Mouse (Mus musculus): ENCODE results near the gene Dnajb4. TPM values are rescaled to one million over a fixed set of nuclear protein-coding genes. Genes with fewer than 3 reads are reported as not detected.
A peak's percentile ranks its signal among the peaks of the same experiment; 100 is the strongest.

Gene Dnajb4
- total RNA-seq (2015; ENCODE audit: low replicate concordance) (166 and 217 TPM in 2 replicates), total RNA-seq (2017; ENCODE audit: low replicate concordance) (316 and 353 TPM in 2 replicates)

GRCm38 (mm10) chr3:152209967-152210634, at the start of gene Dnajb4, which contains the start of gene Fubp1:
Gene Dnajb4 (minus strand): TSS chr3:152210302.
Gene Fubp1 (plus strand): TSS chr3:152210422.
- peak; percentile 89 for ATAC-seq (replicated peaks; ENCODE audit: low FRiP score, poor library complexity, severe bottlenecking)

DNA sequence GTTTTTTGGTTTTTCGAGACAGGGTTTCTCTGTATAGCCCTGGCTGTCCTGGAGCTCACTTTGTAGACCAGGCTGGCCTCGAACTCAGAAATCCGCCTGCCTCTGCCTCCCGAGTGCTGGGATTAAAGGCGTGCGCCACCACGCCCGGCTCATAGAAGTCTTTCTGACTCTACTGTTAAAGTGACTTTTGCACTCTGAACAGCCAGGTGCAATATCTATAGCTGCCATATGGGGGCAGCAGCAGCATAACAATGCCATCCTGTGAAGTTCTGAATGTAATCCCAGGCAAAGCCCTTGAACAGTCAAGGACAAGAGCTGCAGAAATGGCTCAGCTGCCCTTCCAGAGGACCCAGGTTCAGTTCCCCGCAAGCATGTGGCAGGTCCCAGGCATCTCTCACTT, 49.3 kb upstream of the Dnajb4 start:
- peak; percentile 82 for ATAC-seq (replicated peaks; ENCODE audit: low FRiP score, poor library complexity, severe bottlenecking)

- ATAC-seq (replicated peaks; ENCODE audit: low FRiP score, poor library complexity, severe bottlenecking): no peak
Measured at GRCm38 (mm10) chr3:152257528-152257927, 47.4 kb upstream of the Dnajb4 start.

GRCm38 (mm10) chr3:152250487-152250886, 40.4 kb upstream of the Dnajb4 start:
- no peak for ATAC-seq (replicated peaks; ENCODE audit: low FRiP score, poor library complexity, severe bottlenecking)

DNA sequence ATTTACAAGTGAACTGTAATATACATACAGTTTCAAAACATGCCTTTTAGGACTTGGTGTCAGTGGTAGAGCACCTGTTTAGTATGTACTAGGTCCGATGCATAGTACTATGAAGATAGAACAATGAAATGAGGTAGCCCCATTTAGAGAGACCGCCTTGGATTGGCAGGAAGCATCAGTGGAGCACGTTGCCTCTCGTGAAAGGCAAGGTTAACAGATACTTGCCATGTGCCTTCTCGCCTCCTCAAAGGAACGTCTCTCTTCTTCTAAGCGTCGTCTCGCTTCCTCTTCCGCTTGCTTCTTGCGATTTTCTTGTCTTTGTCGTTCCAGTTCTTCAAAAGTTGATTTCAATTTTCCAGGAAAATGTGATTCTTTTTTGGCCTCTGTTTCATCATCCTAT, 37.6 kb upstream of the Dnajb4 start:
- no peak for ATAC-seq (replicated peaks; ENCODE audit: low FRiP score, poor library complexity, severe bottlenecking)

DNA sequence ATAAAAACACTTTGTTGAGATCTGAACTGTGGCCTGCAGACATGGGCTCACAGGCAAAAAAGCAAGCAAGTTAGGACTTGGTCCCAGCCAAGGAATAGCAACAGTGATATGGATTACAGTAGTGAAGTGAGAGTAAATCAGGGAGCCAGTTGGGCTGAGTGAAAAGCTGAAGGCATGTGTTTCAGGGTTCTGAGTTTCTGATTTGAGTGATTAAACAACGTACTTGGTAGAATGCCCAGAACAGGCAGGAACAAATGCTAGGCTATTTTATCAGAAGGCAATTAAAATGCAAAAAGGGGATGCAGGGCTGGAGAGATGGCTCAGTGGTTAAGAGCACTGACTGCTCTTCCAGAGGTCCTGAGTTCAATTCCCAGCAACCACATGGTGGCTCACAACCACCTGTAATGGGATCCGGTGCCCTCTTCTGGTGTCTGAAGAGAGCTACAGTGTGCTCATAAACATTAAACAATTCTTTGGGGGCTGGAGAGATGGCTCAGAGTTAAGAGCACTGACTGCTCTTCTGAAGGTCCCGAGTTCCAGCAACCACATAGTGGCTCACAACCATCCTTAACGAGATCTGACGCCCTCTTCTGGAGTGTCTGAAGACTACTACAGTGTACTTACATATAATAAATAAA, 35.3 kb upstream of the Dnajb4 start:
- no peak for ATAC-seq (replicated peaks; ENCODE audit: low FRiP score, poor library complexity, severe bottlenecking)

DNA sequence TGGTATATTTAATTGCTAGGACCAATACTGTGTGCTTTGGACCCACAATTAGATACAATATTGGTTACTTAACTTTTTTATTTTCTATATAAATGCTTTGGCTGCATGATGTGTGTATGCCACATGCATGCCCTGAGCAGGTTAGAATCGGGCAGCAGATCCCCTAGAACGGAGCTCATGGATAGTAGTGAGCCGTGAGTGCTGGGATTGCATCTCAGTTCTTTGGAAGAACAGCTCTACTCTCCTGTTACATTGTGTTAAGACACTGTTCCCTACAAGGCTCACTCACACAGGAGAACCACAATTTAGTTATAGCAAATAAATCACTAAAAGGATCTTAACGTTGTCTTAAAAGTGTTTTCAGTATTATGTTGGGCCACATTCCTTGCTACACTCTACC, 33.2 kb upstream of the Dnajb4 start:
- no peak for ATAC-seq (replicated peaks; ENCODE audit: low FRiP score, poor library complexity, severe bottlenecking)

GRCm38 (mm10) chr3:152241098-152241497, 31.0 kb upstream of the Dnajb4 start:
- no peak for ATAC-seq (replicated peaks; ENCODE audit: low FRiP score, poor library complexity, severe bottlenecking)

GRCm38 (mm10) chr3:152239592-152239991, 29.5 kb upstream of the Dnajb4 start:
- ATAC-seq (replicated peaks; ENCODE audit: low FRiP score, poor library complexity, severe bottlenecking): no peak

- ATAC-seq (replicated peaks; ENCODE audit: low FRiP score, poor library complexity, severe bottlenecking): peak; percentile 94
Measured at GRCm38 (mm10) chr3:152238836-152239235, 28.7 kb upstream of the Dnajb4 start.

GRCm38 (mm10) chr3:152235805-152236204, 25.7 kb upstream of the Dnajb4 start:
- no peak for ATAC-seq (replicated peaks; ENCODE audit: low FRiP score, poor library complexity, severe bottlenecking)

DNA sequence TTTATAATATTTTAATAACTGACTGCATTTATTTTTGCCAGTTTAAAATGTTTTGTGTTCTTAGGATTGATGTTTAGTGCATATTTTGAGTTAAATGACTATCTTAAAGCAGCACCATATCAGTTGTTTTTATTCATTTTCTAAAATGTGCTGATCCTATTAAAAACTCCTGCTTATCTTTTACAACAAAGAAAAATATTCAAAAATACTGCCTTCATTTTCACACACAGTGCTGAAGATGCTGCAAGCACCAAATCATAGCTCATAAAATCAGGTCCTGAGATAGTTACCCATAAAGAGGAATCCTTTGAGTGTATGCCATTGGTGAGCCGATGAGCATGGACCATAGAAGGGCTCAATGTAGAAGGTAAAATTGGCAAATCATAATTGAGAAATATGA, 25.1 kb upstream of the Dnajb4 start:
- ATAC-seq (replicated peaks; ENCODE audit: low FRiP score, poor library complexity, severe bottlenecking): no peak

DNA sequence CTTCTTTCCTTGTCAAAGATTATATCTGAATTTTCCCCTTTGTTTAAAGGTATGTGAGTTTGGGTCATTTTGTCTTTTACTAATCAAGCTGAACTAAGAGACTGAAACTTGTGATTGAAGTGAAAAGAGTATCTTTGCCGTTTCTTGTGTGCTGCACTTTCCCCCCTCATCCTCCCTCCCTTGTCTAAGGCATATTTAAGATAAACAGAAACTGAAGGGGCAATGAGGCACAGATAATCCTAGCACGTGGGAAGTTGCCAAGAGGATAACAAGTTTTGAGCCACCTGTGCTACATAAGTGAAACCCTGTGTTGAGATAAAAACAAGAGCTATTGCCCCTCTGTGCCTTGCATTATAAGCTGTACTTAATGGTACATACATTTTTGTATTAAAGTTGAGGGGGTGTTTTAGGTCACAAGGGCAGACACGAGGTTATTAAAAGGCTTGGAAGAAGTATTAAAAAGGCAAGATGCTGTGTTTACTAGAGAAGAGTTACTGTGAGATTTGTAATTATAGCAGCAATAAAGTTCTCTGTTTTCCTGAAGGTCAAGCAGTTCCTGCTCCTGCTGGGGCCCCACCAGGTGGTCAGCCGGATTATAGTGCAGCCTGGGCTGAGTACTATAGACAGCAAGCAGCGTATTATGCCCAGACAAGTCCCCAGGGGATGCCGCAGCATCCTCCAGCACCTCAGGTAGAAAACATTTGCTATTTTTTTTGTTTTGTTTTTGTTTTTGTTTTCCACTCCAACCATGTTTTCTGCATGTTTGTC, 21.4 kb upstream of the Dnajb4 start:
- peak; percentile 37 for ATAC-seq (replicated peaks; ENCODE audit: low FRiP score, poor library complexity, severe bottlenecking)

DNA sequence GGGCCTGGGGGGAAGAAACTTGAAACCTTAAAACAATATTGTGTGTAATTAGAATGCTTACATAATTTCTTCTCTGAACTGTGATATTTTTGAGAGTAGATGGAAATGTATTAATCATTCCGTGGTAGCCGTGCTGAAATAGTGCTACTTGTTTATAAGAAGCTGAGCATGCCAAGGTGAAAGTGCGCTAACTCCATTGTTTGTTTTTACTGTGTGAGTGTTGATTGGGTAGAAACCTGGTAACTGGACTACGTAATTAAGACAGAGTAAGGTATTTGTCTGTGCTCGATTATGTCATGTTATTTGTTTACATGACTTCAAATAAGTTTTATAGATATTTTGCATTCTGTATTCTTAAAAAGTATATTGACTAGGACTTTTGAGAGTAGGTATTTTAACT, 19.2 kb upstream of the Dnajb4 start:
- ATAC-seq (replicated peaks; ENCODE audit: low FRiP score, poor library complexity, severe bottlenecking): no peak

- ATAC-seq (replicated peaks; ENCODE audit: low FRiP score, poor library complexity, severe bottlenecking): no peak
Measured at GRCm38 (mm10) chr3:152228843-152229242, 18.7 kb upstream of the Dnajb4 start.

GRCm38 (mm10) chr3:152225906-152226305, 15.8 kb upstream of the Dnajb4 start:
- no peak for ATAC-seq (replicated peaks; ENCODE audit: low FRiP score, poor library complexity, severe bottlenecking)

DNA sequence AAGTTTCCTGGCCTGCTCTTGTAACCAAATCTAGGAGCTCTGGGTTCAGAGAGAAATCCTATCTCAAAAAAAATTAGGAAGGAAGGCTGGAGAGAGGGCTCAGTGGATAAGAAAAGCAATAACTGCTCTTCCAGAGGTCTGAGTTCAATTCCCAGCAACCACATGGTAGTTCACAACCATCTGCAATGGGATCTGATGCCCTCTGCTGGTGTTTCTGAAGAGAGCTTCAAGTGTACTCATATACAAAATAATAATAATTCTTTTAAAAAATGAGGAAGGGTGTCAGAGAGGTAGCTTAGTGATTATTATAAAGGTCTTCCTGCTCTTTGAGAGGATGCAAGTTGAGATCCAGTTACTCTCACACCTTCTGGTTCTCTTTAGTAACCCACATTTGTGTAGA, 14.8 kb upstream of the Dnajb4 start:
- ATAC-seq (replicated peaks; ENCODE audit: low FRiP score, poor library complexity, severe bottlenecking): no peak

DNA sequence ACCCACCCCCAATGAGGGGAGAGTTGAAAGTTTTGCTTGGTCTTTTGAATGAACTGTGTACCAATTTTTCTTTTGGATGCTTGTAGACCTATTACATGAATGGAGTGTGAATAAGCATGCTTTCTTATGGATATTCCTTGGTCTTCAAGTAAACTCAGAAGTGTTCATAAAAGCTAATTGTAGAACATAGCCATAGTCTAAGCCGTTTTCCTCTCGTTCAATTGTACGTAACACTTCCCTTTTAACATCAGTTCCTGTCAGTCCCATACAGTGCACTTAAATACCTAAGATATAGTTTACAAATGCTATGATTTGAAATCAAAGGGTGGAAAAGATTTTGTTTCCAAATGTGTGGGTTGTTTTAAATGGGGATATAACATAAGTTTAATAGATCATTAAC, 3.3 kb upstream of the Dnajb4 start:
- ATAC-seq (replicated peaks; ENCODE audit: low FRiP score, poor library complexity, severe bottlenecking): no peak

DNA sequence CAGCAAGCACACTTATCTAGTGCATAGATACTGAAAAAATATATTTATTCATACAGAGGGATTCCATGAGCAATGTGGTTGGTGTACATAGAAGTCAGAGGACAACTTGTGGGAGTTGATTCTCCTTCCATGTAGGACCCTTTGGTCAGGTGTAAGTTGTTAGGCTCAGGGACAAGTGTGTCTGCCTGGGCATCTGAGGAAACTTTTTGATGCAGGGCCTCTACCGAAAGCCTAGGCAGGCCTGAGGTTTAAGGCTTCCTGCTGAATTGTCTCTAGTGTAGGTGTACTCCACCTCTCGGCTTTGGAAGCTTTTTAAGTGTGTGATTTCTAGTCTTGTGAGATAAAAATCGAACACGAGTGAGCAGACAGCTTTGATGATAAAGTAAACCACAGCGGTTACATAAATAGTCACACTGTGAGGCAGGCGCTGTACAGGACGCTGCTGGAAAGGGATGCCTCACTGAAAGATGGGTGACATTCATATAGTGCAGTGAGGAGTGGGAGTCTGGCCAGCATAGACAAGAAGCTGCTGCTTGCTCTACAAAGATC, 1.7 kb upstream of the Dnajb4 start:
- no peak for ATAC-seq (replicated peaks; ENCODE audit: low FRiP score, poor library complexity, severe bottlenecking)

DNA sequence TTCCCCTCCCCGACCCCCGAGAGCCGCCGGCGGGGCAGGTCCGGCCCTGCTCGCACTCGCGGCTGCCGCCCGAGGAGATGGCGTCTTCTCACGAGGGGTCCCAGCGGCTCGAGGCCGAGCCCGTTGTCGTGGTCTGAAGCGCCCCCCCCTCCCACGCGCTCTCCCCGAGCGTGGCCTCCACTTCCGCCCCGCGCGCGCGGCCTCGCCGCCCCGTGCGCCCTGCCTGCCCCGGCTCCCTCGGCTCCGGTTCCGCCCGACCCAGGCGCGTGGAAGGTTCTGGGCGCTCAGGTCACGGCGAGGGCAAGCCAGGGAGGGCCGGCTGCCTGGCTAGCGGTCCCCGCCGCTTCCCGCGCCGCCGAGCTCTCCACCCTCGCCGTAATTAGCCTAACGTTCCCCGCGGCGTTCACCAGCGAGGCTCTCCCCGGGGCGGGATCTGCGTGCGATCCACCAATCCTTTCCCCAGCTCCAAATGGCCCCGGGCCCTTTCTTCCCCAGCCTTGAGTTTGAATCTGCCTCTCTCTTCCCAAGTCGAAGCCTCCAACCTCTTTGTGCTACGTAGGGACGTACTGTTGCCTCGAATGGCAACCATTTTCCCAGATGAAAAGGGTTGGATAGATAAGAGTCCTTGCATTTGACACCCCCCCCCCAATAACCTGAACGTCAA, 758 bp upstream of the Dnajb4 start:
- peak; percentile 43 for ATAC-seq (replicated peaks; ENCODE audit: low FRiP score, poor library complexity, severe bottlenecking)
